Mouse (Mus musculus): Measurements from ENCODE around the gene Hdac10.

Hdac10 gene

GRCm38 (mm10) chr15:89128382-89129350 lies at the start of gene Hdac10:
Gene Hdac10 (minus strand): TSS chr15:89128700.
- peak; percentile 84 to 87 for DNase-seq (ENCODE audit: low spot score in 2 of 2)

- DNase-seq (ENCODE audit: low spot score in 2 of 2), result no peak
These were observed 49.2 kb upstream of the Hdac10 start for GRCm38 (mm10) chr15:89177576-89178259.

- peak in 1 of 2 experiments; percentile 82 for DNase-seq (ENCODE audit: low spot score in 2 of 2)
These were observed 48.6 kb upstream of the Hdac10 start for GRCm38 (mm10) chr15:89177121-89177520.

GRCm38 (mm10) chr15:89175411-89176155 lies 47.1 kb upstream of the Hdac10 start:
- no peak for DNase-seq (ENCODE audit: low spot score in 2 of 2)

- no peak for DNase-seq (ENCODE audit: low spot score in 2 of 2)
These were observed 46.4 kb upstream of the Hdac10 start for GRCm38 (mm10) chr15:89174889-89175339.

GRCm38 (mm10) chr15:89173906-89174214 lies 45.4 kb upstream of the Hdac10 start:
- DNase-seq (ENCODE audit: low spot score in 2 of 2), result peak in 1 of 2 experiments; percentile 70

- peak; percentile 73 to 76 for DNase-seq (ENCODE audit: low spot score in 2 of 2)
These were observed 44.8 kb upstream of the Hdac10 start for GRCm38 (mm10) chr15:89173024-89173905.

- DNase-seq (ENCODE audit: low spot score in 2 of 2), result no peak
These were observed 43.9 kb upstream of the Hdac10 start for GRCm38 (mm10) chr15:89172276-89172935.

GRCm38 (mm10) chr15:89171526-89172051 lies 43.1 kb upstream of the Hdac10 start:
- DNase-seq (ENCODE audit: low spot score in 2 of 2), result no peak

GRCm38 (mm10) chr15:89170102-89170501 lies 41.6 kb upstream of the Hdac10 start:
- no peak for DNase-seq (ENCODE audit: low spot score in 2 of 2)

GRCm38 (mm10) chr15:89169431-89169830 lies 40.9 kb upstream of the Hdac10 start:
- peak; percentile 88 to 90 for DNase-seq (ENCODE audit: low spot score in 2 of 2)

- DNase-seq (ENCODE audit: low spot score in 2 of 2), result no peak
These were observed 40.4 kb upstream of the Hdac10 start for GRCm38 (mm10) chr15:89168922-89169321.

GRCm38 (mm10) chr15:89165478-89165877 lies 37.0 kb upstream of the Hdac10 start:
- DNase-seq (ENCODE audit: low spot score in 2 of 2), result no peak

GRCm38 (mm10) chr15:89161397-89161796 lies 32.9 kb upstream of the Hdac10 start:
- DNase-seq (ENCODE audit: low spot score in 2 of 2), result no peak

- no peak for DNase-seq (ENCODE audit: low spot score in 2 of 2)
These were observed 30.0 kb upstream of the Hdac10 start for GRCm38 (mm10) chr15:89158516-89158915.

- peak in 1 of 2 experiments; percentile 71 for DNase-seq (ENCODE audit: low spot score in 2 of 2)
These were observed 29.5 kb upstream of the Hdac10 start for GRCm38 (mm10) chr15:89157954-89158353.

GRCm38 (mm10) chr15:89152312-89152711 lies 23.8 kb upstream of the Hdac10 start:
- no peak for DNase-seq (ENCODE audit: low spot score in 2 of 2)

- DNase-seq (ENCODE audit: low spot score in 2 of 2), result no peak
These were observed 21.5 kb upstream of the Hdac10 start for GRCm38 (mm10) chr15:89150041-89150390.

GRCm38 (mm10) chr15:89149271-89150040 lies 21.0 kb upstream of the Hdac10 start, which contains the start of gene Mapk11:
Gene Mapk11 (minus strand): TSS chr15:89149628.
- DNase-seq (ENCODE audit: low spot score in 2 of 2), result peak; percentile 70 to 75
